Mouse (Mus musculus): ENCODE measurements at regions not wholly inside any gene's neighbourhood (a gene's known extent, or its start where the extent isn't known, plus 50 kb on each side); places are given as distances from the start of the nearest gene placed in this dataset.
A peak's percentile ranks its signal among the peaks of the same experiment; 100 is the strongest.

DNA sequence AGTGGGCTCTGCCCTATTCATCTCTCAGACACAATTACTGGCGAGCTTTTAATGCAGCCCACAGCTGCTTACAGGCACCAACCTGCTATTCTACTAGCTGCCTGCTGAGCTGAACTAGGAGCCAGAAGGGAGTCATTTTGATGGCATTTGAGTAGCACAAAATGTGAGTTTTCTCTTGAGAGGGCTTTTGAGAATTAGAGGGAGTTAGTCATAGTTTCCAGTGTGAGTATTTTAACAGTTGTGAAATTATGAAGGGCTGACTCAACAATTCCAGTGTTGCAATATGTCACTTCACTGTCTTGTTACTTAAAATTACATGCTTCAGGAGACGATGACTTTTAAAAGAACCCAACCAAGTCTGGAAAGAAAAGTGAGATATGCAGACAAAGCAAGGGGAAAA lies 54.4 kb upstream of the Ly86 start:
- DNase-seq (ENCODE audit: low read depth in 1 of 2, low spot score in 2 of 2): peak in 1 of 2 experiments; percentile 5

DNA sequence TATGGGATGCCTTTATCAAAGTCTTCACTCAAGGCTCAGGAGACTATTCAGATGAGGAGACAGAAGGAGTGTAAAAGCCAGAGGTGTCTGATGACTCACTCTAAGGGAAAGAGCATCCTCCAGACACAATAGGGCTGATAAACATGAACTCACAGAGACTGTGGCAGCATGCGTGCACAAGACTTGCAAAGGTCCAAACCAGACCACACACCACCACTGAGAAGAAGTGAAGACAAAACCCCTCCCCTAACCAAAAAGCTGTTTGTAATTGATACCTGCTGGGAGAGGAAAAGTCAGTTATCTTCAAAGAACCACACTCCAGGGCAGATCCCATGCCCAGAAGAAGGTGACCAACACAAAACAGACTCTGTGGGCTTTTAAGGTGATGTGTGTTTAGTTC lies 56.0 kb upstream of the Ly86 start:
- no peak for DNase-seq (ENCODE audit: low read depth in 1 of 2, low spot score in 2 of 2)

DNA sequence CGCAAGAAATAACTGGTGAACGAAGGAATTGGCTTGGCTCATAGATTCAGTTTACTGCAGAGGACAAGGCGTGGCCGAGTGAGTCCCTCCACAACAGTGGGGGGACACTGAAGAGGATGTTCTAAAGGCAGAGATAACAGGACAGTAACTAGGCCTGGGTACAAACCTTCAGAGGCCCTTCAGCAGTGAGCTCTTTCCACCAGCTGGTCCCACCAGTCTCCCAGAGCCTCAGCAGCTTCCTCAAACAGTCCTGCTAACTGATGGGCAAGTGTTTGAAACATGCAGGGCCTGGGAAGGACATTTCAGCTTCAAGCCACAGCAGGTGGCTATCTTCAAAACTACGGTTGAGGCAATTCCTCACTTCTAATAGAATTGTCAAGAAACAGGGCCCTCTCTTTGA lies 62.5 kb upstream of the Ly86 start:
- no peak for DNase-seq (ENCODE audit: low read depth in 1 of 2, low spot score in 2 of 2)

DNA sequence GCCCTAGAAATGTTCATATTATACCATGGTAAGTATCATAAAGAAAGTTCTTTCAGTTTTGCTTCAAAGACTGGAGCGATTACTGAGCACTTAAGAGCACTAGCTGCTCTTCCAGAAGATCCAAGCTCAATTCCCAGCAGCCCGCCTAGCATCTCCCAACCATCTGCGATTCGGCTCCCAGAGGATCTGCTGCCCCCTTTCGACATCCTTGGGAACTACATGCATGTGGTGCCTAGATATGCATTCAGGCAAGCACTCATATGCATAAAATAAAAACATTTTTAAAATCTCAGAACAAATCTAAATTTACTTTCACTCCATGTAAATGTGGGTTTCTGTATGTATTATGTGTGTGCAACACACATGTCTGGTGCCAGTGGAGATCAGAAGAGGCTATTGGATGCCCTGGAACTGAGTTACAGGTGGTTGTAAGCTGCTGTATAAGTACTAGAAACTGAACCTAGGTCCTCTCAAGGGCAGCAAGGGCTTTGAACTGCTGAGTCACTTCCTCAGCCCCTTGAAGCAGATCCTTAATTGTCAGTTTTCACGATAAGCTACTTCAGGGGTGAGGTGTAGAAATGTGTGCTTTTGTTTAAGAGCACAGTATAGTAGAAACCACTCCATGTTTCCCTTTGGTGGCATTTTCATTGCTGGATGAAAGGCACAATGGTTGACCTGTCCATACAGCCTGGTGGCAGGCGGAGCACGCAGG lies 65.8 kb upstream of the Ly86 start:
- no peak for DNase-seq (ENCODE audit: low read depth in 1 of 2, low spot score in 2 of 2)

DNA sequence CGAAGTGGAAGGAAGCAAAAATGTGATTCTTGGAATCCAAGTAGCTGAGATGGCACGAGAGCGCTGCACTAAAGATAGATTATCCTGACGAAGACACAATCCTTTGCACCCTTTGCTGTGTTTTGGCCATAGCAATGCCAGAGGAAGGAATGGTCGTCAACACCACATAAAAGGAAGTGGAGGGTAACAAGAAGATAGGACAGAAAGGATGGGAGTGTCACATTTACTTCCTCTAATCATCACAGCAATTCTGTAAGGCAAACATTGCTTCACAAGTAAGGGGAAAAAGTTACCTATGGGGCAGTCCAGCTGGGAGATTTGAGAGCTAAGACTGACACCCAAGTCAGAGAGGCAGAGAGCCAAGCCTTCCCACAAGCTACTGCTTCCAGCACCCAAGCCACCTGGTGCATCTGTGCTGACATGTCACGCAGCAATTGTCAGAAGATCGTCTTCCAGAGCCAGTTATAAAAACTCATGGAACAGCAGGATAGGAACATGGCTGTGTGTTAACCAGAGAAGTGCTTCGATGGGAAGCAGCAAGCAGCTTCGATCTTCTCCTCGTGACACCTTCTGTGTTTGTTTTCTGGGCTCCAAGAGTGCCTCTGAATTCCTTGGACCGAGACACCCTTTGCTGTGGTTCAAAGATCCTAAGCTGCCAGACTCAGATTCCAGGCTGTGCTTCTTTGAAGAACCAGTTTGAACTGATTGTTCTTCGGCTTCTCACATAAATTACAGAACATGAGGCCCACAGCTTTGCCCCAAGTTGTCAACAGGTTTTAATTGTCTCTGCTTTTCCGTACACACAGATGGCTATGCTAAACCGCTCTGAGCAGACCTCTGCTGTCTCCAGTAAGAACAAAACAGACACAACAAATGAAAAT lies 95.2 kb upstream of the Ly86 start:
- DNase-seq (ENCODE audit: low read depth in 1 of 2, low spot score in 2 of 2): no peak

DNA sequence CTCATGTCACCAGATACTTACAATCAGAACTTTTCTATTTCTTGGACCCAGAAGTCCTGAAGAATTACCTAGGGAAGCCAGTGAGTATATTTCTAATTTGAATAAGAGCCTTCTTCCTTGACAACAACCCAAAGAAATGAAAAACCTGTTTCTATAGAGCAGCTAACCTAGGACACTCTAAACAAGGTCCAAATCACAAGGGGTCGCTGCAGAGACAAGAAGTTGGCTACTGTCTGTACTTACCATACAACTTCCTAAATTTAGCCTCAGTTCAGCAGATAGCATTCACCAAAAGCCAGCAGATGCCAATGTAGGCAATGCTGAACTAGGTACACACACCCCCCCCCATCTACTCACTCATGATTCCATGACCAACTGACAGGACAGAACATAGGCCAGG lies 96.3 kb upstream of the Ly86 start:
- no peak for DNase-seq (ENCODE audit: low read depth in 1 of 2, low spot score in 2 of 2)

DNA sequence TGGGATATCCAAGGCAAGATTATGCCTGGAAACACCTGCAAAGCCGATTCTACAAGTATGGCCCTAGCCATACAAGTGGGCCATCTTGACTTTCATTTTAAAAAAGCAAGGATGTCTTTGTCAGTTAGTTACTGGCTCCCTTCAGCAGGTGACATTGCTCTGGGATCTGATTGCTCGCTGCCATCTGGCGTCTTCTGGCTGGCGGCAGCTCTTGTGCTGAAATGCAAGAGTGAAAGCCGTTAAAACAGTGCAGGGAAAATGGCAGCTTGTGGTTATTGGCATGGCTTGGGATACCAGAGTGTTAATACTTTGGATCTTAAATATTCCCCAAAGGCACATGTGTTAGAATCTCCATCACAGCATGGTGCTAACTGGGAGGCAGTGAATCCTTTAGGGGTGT lies 105.0 kb upstream of the Ly86 start:
- DNase-seq (ENCODE audit: low read depth in 1 of 2, low spot score in 2 of 2): no peak

DNA sequence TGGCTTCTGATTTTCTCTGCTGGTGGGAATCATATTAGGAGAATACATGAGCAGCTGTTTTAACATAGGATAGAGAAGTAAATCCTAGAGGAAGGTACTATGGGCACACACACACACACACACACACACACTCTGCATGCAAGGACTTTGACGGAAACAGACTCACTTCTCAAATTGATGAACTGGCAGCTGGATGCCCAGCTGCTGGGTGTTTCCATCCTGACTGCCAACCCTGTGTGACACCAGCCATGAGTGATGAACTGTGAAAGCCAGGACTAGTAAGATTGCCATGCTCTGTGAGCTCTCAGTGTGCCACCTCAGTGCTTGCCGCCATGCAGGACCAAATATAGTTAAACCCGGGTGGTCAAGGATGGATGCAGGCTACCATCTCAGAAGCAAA lies 107.7 kb upstream of the Ly86 start:
- DNase-seq (ENCODE audit: low read depth in 1 of 2, low spot score in 2 of 2): no peak

DNA sequence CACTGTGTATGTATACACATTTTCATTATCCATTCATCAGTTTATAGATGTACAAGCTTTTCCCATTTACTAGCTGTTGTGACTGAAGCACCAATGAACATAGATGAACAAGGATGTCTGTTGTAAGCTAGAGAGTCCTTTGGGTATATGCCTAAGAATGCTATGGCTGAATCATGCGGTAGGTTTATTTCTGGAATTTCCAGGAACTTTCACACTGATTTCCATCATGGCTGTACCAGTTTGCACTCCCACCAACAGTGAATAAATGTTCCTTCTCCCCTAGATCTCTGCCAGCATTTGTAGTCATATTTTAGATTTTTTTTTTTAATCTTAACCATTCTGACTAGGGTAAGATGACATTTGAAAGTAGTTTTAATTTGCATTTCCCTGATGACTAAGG lies 119.2 kb upstream of the Ly86 start:
- DNase-seq (ENCODE audit: low read depth in 1 of 2, low spot score in 2 of 2): no peak

DNA sequence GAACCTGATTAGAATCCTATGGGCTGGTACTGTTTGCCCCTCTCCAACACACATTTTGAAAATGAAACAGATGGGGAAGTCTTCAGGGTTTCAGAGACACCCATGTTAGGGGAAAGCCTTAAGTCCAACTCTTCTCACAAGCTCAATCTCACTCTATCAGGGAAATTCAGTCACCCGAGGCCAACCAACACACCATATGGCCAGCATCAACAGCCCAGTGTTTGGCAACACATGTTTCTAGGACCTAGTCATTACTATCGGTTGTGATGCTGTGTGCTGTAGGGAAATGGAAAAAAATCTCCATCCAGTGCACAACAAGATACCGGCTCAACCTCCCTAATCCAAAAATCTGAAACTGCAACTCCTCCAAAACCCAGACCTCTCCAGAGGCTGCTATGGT lies 124.6 kb upstream of the Ly86 start:
- DNase-seq (ENCODE audit: low read depth in 1 of 2, low spot score in 2 of 2): no peak

DNA sequence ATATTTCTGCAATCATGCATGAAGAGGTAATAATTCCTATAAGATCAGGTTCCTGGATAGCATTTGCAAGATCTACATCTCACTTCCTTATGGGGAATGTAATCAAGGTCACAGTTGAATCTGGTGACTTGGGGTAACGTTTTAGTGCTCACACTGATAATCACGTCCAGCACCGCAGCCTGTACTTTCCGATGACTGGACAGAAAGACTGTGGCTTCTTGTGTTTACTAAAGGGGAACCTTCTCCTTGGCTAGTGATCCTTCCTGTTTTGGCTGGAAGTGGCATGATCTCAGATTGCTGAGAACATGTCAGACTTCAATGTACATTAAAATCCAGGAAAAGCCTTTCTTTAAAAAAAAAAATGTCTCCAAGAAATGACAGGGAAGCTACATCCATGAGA lies 126.4 kb upstream of the Ly86 start:
- DNase-seq (ENCODE audit: low read depth in 1 of 2, low spot score in 2 of 2): peak; percentile 36 to 39

DNA sequence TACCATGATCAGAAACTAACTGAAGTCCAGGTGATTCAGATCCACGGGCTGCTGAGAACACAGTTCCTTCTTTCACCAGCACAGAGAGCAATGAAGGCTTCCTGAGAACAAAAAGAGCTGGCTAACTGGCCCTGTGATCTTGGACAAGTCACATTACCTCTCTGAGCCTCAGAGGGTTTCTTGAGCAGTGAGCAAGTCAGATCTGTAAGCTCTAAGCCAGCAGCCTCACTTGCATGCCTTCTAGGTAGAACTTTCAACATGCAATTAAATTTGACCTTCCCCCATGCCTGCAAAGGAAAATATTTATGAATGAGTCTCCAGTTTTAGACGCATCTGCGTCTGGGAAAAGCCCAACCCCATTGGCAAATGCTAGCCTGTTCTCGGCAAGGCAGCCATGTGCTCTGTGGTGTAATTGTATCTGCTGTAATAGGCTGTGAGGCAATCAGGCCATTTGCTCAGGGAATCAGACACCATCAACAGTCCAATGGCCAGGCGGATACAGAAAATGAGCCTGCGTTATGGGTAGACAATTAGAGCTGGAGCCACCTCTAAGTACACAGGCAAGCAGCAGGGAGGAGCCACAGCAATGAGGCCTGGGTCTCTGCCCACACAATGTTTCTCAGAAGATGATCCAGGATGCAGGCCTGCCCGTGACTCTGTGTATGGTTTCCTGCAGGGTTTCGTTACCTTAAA lies 130.3 kb upstream of the Ly86 start:
- peak in 1 of 2 experiments; percentile 2 for DNase-seq (ENCODE audit: low read depth in 1 of 2, low spot score in 2 of 2)

DNA sequence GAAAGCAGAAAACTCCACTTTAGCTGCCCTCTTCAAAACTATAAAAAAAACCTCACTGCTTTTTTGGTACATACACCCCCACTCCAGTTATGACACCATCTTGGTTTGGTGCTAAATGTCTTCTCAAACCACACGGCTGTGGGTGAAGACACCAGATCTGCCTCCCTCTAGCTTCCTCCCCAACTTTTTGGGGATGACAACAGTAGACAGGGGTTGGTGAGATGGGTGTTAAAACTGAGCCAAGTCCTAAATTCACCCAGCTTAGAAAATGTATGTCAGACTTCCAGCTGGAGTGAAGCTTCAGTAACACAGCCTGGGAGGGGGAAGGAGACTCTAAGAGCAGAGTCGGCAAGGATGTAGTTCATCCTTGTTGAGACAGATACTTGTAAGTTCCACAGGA lies 147.1 kb upstream of the F13a1 start:
- DNase-seq (ENCODE audit: low read depth in 1 of 2, low spot score in 2 of 2): no peak

DNA sequence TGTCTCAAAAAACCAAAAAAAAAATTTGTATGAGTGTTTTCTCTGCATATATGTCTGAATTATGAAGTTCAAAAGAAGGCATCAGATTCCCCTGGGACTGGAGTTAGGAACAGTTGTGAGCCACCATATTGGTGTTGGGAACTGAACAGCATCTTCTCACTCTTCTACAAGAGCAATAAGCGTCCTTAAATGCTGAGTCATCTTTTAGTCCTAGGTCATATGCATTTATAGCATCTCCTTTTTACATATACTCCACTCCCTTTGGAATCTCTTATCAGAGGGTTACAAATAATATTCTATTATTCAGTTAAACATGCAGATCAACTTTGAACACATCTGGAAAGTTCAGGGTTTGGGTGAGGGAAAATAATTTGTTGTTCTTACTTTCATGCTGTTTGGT lies 145.8 kb upstream of the F13a1 start:
- DNase-seq (ENCODE audit: low read depth in 1 of 2, low spot score in 2 of 2): no peak

DNA sequence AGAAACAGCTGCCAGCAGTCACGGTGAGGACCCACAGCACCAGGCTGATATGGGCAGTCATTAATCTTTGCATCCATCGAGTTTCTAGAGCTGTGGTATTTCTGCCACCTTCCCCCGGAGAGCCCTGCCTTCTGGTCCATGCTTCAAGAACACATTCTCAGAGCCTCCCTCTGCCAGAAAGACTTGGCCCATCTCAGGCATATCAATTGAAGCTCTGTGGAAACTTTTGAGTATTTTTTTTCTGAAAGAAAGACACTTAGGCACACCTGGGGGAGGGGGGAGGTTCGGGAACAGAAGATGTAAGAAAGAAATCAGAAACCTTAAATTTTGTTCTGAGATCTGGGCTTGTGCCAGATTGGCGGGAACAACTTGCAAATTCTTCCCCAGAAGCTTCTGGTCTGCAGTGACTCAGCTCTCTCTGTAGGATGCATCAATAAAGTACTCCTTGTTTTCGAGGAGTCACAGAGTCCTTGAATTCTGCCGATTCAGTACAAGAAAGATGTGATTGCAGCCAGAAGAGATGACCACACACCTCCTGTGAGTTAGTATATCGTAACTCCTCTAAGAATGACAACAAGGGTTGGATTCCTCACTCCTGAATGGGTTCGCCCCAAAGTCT lies 131.2 kb upstream of the F13a1 start:
- DNase-seq (ENCODE audit: low read depth in 1 of 2, low spot score in 2 of 2): no peak

DNA sequence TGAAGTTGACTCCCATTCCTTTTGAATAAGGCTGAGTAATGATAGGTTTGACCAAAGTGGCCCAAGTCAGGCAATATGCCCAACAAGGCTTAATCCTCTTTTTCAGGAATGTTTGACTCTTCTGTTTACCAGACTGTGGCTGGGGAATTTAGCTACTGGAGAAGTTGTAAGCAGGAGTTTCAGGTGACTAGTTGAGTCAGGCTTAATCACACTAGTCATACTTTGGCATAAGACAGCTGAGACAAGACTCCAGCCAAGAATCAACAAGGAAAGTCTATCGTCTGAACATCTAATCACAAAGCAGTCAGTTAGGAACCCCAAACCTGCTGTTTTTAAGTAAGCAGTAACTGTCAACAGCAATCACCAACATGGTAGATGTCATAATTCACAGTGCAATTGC lies 126.5 kb upstream of the F13a1 start:
- DNase-seq (ENCODE audit: low read depth in 1 of 2, low spot score in 2 of 2): no peak

DNA sequence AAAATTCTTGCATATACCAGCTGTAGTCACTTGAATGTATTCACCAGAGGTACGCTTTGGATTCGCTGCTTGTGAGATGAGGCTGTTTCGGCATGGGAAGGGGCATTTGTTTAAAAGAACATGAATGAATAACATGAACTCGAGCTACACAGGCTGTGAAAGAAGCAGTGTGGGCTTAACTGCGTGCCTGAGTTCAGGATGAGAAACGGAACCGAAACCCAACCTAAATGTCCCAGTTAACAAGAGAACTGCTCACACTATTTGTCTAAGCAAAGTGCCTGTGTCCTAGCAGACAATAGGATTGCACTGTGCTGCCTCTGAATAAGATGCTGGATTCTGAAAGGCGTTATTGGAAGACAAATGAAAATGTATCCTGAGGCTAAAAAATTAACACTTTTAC lies 126.0 kb upstream of the F13a1 start:
- DNase-seq (ENCODE audit: low read depth in 1 of 2, low spot score in 2 of 2): no peak

DNA sequence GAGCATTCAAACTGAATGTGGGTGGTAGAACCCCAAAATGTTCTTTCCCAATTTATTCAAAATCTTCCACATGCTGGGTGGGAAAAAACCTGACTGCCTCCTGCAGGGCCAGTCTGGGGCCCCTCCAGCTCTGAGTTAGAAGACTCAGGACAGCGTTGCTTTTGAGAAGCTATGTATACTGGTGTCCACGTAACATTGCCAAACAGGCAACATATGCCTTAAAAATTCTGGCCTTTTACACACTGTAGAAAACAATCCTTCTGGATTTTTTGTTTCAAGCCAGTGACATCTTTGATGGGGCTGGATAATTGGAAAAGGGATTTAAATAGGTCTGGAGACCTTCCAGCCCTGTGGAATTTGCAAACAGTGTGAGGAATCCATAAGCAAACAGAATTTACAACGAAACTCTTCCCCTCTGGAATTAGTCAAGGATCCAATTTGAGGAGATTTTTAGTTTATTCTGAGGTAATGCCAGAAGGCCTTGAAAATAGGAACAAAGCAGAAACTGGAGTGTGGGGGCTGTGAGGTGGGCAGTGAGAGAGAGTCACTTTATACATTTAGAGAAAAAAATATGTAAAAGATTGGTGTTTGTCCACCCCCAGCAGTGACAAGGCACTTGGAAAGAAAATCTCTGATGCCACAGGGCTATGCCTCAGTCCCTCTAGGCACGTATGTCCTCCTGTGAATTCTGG lies 108.9 kb upstream of the F13a1 start:
- DNase-seq (ENCODE audit: low read depth in 1 of 2, low spot score in 2 of 2): no peak

DNA sequence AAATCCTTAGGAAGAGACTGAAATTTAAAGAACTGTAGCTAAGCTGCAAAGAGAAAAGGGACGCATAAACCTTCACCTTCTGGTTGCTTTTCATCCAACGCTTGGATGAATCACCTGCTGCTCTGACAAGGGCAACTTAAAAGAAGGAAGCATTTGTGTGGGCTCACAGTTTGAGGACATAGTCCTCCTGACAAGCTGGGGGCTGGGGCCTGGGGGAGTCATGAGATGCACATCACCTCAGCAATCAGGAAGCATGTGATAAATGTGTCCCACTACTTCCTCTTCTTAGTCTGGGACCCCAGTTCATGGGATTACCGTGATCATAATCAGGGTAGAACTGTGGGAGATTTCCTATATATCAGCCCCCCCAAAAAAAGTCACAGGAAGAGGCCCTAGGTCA lies 107.8 kb upstream of the F13a1 start:
- DNase-seq (ENCODE audit: low read depth in 1 of 2, low spot score in 2 of 2): no peak

DNA sequence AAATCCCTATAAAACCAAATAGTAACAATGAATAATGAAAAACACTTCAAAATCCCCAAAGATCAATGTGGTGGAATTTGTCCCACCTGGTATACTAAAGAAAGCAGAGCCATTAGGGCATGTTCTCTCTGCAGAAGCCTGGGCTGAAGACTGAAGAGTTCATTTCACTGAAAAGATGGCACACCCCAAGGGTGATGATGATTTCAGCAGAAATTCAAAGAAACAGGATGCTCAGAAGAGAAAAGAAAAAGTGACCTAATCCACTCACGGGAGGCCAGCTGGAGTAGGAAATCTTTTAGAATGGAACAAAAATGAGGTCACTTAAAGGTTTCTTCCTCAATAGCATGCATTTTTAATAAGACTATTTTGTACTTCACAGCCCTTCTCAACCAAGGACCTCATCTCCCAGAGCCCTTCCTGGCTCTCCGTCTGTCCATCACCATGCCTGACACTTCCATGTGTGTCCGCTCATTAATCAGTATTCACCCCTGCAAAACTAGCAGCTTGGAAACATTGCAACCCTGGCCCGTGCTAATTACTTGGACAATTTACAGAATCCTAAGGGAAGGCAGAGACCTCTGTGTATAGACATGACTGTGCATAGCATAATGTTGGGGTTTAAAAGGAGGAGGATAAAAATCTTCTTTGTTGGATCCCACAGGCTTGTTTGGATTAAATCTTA lies 101.9 kb upstream of the F13a1 start:
- no peak for DNase-seq (ENCODE audit: low read depth in 1 of 2, low spot score in 2 of 2)

DNA sequence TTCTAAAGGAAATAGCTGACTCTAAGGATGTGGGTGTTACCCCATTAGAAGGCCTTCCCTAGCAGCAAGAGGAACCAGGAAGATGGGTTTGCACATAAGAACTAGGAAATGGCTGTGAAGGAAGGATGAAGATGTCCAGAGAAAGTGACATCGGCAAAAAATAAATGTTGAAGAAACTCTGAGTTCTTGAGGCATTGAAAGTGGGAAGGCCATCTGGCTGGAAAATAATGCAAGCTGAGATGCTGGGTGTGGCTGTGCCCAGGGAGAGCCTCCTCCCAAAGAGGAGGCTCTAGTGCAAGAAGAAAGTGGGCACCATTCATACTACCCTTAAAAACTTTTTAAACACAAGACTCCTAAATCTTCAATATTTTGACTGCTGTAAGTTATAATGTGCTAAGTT lies 99.9 kb upstream of the F13a1 start:
- DNase-seq (ENCODE audit: low read depth in 1 of 2, low spot score in 2 of 2): no peak
